Comparison of ENCODE assay signal across 8 mouse cellular contexts in genomic region chr12:79130299-79131177, GRCm38 (mm10). TPM values are rescaled to one million over a fixed set of nuclear protein-coding genes. Genes with fewer than 3 reads are reported as not detected.
DNase-seq lines count a peak whose midpoint lies in the region; ATAC-seq lines count a peak whose summit lies in the region.

Gene Arg2, plus strand, starts transcription at chr12:79130777.

- DNase-seq in adrenal gland, adult 2 months, result peak; percentile 73
- peak; percentile 91 for DNase-seq in embryo, embryonic 10 days (ENCODE audit: low spot score)
- DNase-seq in gastrocnemius, postnatal 10 days, result peak; percentile 29
- DNase-seq in left cerebral cortex, postnatal 14 days (ENCODE audit: low spot score in 2 of 2), result peak; percentile 73 to 78
- DNase-seq in right cerebral cortex, postnatal 14 days, result peak; percentile 70
- peak; percentile 58 to 80 for DNase-seq in urinary bladder, postnatal 36 days (ENCODE audit: low spot score in 2 of 2)

- H3K4me3 ChIP-seq in intestine, embryonic 16.5 days (ENCODE audit: low read length), result peak within 1 kb of the TSS; percentile 44

- H3K9me3 ChIP-seq in intestine, embryonic 16.5 days (ENCODE audit: control insufficient read depth, low read length), result no peaks in the 10 kb centered on the region

- peaks cover 21% of the 10 kb centered on the region for H3K27me3 ChIP-seq in intestine, embryonic 16.5 days (replicated peaks; ENCODE audit: control insufficient read depth, insufficient read depth, low read length)

- no peaks in the 10 kb centered on the region for H3K36me3 ChIP-seq in intestine, embryonic 16.5 days (ENCODE audit: control insufficient read depth, insufficient read depth, low read length)

- under 1% methylated on average over 47 of the region's 47 CpGs for WGBS in intestine, embryonic 16.5 days

- ATAC-seq in intestine, embryonic 16.5 days, result peak; percentile 94
- peak; percentile 99 for ATAC-seq in megakaryocyte-erythroid progenitor cell, adult 5-6 weeks (replicated peaks; ENCODE audit: low FRiP score, low TSS enrichment, poor library complexity, severe bottlenecking)

- intact Hi-C loops in left cerebral cortex, postnatal 14 days (cut with DNase I), result no loop called here

- no peak within 1 kb of the TSS for H3K27ac ChIP-seq in intestine, embryonic 16.5 days (ENCODE audit: low read length)

- H3K4me1 ChIP-seq in intestine, embryonic 16.5 days (ENCODE audit: control insufficient read depth, insufficient read depth, low read length), result peaks cover 8% of the 10 kb centered on the region; the same call in 1 of the 2 replicates

- peak within 1 kb of the TSS; percentile 44; the same call in 1 of the 2 replicates for H3K9ac ChIP-seq in intestine, embryonic 16.5 days (ENCODE audit: low read depth, low read length)

- peak within 1 kb of the TSS; percentile 91 for H3K4me2 ChIP-seq in intestine, embryonic 16.5 days (ENCODE audit: low read depth, low read length)

RNA-seq across cellular contexts. Expression of gene Arg2, which starts in this region (rescaled TPM):
- under 1 TPM; 0.26 to 0.41 TPM for total RNA-seq in adrenal gland, adult 2 months (2021)
- not detected in 2 replicates for polyA plus RNA-seq in adrenal gland, adult 2 months (2012; rRNA removed)
- not detected for total RNA-seq in gastrocnemius, postnatal 10 days (2021)
- 0.75 and 0.82 TPM in 2 replicates for polyA plus RNA-seq in intestine, embryonic 16.5 days (2015; fragmentation: Nextera tagmentation; extraction: Ambion mirVana)
- total RNA-seq in left cerebral cortex, postnatal 14 days (2021), result 1 to 10 TPM; 6.1 to 6.7 TPM
- total RNA-seq in megakaryocyte-erythroid progenitor cell, adult 5-6 weeks (2014; fragmentation: Nextera tagmentation), result not detected in 2 replicates
- total RNA-seq in megakaryocyte-erythroid progenitor cell, adult 5-6 weeks (2017), result not detected in 2 replicates

Comparison
In these comparisons a context has a peak if more than half of its experiments do, and no peak if none do; other contexts are left out.
1. RNA of gene Arg2 (total RNA-seq): 6.1 to 6.7 TPM in left cerebral cortex, postnatal 14 days; 0.26 to 0.41 TPM in adrenal gland, adult 2 months, not detected in gastrocnemius, postnatal 10 days and not detected in megakaryocyte-erythroid progenitor cell, adult 5-6 weeks; every median in the first group is over 4 times any median in the second.
2. Peak in DNase-seq in adrenal gland, adult 2 months; RNA of the gene not detected or under 1 TPM.
3. Peak in DNase-seq in gastrocnemius, postnatal 10 days; RNA of the gene not detected or under 1 TPM.
4. Peak in ATAC-seq, H3K4me3 ChIP-seq, H3K9ac ChIP-seq and H3K4me2 ChIP-seq in intestine, embryonic 16.5 days; RNA of the gene not detected or under 1 TPM.
5. Peak in ATAC-seq in megakaryocyte-erythroid progenitor cell, adult 5-6 weeks; RNA of the gene not detected or under 1 TPM.
6. DNase-seq: peak in every context shown above with its lines; median percentile 91 in embryo, embryonic 10 days; 76 in left cerebral cortex, postnatal 14 days; 73 in adrenal gland, adult 2 months; 70 in right cerebral cortex, postnatal 14 days; 69 in urinary bladder, postnatal 36 days; 29 in gastrocnemius, postnatal 10 days.